Mouse (Mus musculus): ENCODE results near the gene Olfr106-ps. TPM values are rescaled to one million over a fixed set of nuclear protein-coding genes. Genes with fewer than 3 reads are reported as not detected.

Olfr106-ps gene
- polyA plus RNA-seq (2012; rRNA removed) = not detected in 2 replicates

DNA sequence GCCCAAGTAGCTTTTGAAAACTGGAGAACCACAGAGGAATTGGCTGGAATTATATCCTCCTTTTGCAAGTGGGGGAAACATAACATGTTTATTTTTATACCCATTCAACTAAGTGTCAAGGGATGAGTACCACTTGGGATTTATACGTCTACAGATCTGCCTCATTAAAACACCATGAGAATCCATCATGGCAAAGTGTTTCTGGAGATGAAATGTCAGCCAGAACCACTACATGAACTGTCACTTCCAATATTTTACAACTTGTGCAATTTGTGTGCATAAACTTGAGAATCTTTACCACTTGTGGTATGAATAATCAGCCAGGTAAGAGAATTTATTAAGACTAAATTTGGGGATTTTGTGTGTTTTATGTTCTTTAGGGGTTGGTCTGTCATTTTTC, at the start of gene Olfr106-ps:
Gene Olfr106-ps, plus strand, starts transcription at position 301 of the 400 bp plus-strand sequence.
- no peak for DNase-seq
- H3K4me3 ChIP-seq (replicated peaks; ENCODE audit: insufficient read depth, low read depth, low read length) = no peak within 1 kb of the TSS
- 71% methylated on average over 1 of the region's 1 CpGs for WGBS
- TF ChIP-seq CTCF (IDR thresholded peaks at IDR 0.05; ENCODE audit: borderline replicate concordance, insufficient read depth, low read depth, low read length) (no peak), POLR2A (IDR thresholded peaks at IDR 0.05; ENCODE audit: borderline replicate concordance, insufficient read depth, low read length) (no peak)
- no peaks in the 10 kb centered on the region for H3K27me3 ChIP-seq (ENCODE audit: control insufficient read depth, insufficient read depth, low read length)
- H3K4me1 ChIP-seq (ENCODE audit: control insufficient read depth, insufficient read depth, low read length) = no peaks in the 10 kb centered on the region
- no peak within 1 kb of the TSS for H3K27ac ChIP-seq (ENCODE audit: insufficient read depth, low read length)

DNA sequence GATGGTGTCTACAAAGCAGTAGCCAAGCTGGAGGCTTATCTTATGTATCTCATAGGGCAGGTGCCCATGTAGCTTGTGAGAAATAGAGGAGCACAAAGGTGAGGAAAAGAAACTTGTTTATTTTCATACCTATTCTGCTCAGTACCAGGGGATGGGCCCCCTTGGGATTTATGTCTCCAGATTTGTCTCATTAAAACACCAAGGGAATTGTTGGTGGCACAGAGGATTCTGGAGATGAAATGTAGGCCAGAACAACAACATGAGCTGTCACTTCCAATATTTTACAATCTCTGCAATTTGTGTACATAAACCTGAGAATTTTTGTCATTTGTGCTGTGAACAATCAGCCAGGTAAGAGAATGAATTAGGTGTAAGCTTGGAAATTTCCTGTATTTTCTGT, 30.9 kb upstream of the Olfr106-ps start, which contains the start of gene Olfr104-ps:
Gene Olfr104-ps, plus strand, starts transcription at position 301 of the 400 bp plus-strand sequence.
- no peaks in the 10 kb centered on the region for H3K27me3 ChIP-seq (ENCODE audit: control insufficient read depth, insufficient read depth, low read length)
- no peak for DNase-seq
- TF ChIP-seq POLR2A (IDR thresholded peaks at IDR 0.05; ENCODE audit: borderline replicate concordance, insufficient read depth, low read length) = no peak
- H3K27ac ChIP-seq (ENCODE audit: insufficient read depth, low read length) = no peak within 1 kb of the TSS
- no peaks in the 10 kb centered on the region for H3K4me1 ChIP-seq (ENCODE audit: control insufficient read depth, insufficient read depth, low read length)
- no peak within 1 kb of the TSS for H3K4me3 ChIP-seq (replicated peaks; ENCODE audit: insufficient read depth, low read depth, low read length)

DNA sequence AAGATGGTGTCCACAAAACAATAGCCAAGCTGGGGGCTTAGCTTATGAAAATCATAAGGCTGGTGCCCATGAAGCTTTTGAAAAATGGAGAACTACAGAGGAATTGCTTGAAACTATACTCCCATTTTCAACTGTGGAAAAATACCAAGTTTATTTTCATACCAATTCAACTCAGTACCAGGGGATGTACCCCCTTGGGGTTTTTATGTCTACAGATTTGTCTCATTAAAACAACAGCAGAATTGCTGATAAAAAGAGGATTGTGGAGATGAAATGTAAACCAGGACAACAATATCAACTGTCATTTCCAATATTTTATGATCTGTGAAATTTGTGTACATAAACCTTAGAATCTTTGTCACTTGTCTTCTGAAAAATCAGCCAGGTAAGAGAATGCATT, 11.5 kb upstream of the Olfr106-ps start, which contains the start of gene Olfr105-ps:
Gene Olfr105-ps, plus strand, starts transcription at position 301 of the 400 bp plus-strand sequence.
- H3K4me1 ChIP-seq (ENCODE audit: control insufficient read depth, insufficient read depth, low read length) = no peaks in the 10 kb centered on the region
- H3K27ac ChIP-seq (ENCODE audit: insufficient read depth, low read length) = no peak within 1 kb of the TSS
- no peak for DNase-seq
- no peaks in the 10 kb centered on the region for H3K27me3 ChIP-seq (ENCODE audit: control insufficient read depth, insufficient read depth, low read length)
- no peak for TF ChIP-seq POLR2A (IDR thresholded peaks at IDR 0.05; ENCODE audit: borderline replicate concordance, insufficient read depth, low read length)
- no peak for TF ChIP-seq CTCF (IDR thresholded peaks at IDR 0.05; ENCODE audit: borderline replicate concordance, insufficient read depth, low read depth, low read length)
- no peak within 1 kb of the TSS for H3K4me3 ChIP-seq (replicated peaks; ENCODE audit: insufficient read depth, low read depth, low read length)

DNA sequence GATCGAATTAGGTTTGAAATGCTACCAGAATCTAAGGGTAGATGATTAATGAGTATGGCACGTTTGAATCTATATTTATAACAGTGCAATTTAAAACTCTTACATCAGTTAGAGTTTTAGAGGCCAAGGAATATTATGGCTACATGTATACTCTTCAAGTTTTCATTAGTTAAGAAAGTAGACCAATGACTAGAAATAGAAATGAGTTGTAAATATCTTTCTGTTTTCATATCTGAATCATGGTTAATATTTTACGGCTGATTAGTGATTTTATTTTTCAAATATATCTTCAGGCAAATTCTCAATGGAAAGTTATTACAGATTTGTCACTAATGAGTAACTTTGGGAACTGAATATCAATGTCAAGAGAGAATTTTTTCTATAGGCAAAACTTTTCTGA, 8.7 kb downstream of the Olfr106-ps start, which contains the start of gene Olfr107:
Gene Olfr107, plus strand, starts transcription at position 301 of the 400 bp plus-strand sequence.
- DNase-seq = no peak
- no peak for TF ChIP-seq POLR2A (IDR thresholded peaks at IDR 0.05; ENCODE audit: borderline replicate concordance, insufficient read depth, low read length)
- no peak for TF ChIP-seq CTCF (IDR thresholded peaks at IDR 0.05; ENCODE audit: borderline replicate concordance, insufficient read depth, low read depth, low read length)
- Histone ChIP-seq H3K27me3 (ENCODE audit: control insufficient read depth, insufficient read depth, low read length) (no peaks in the 10 kb centered on the region), H3K4me1 (ENCODE audit: control insufficient read depth, insufficient read depth, low read length) (no peaks in the 10 kb centered on the region), H3K4me3 (replicated peaks; ENCODE audit: insufficient read depth, low read depth, low read length) (no peak within 1 kb of the TSS), H3K27ac (ENCODE audit: insufficient read depth, low read length) (no peak within 1 kb of the TSS)
- WGBS = 77% methylated on average over 3 of the region's 3 CpGs

DNA sequence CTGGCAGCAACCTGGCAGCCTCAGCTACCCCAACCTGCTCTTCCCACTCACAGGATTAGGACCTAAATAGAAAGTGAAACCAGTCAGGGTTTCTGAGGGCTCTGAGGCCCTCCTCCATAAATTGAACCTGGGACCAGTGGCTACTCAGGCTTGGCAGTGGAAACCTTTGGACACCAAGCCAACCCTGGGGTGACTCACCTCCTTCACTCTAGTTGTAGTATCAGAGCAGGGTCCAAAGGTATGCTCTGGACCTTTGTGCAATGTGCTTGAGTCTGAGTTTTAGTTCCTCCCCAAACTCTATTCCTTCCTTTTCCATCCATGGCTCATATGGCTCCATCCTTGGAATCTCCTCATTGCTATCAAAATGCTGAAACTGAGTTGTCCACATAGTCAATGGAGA, 23.2 kb downstream of the Olfr106-ps start:
- Histone ChIP-seq H3K4me3 (replicated peaks; ENCODE audit: insufficient read depth, low read depth, low read length) (no peak overlapping the region), H3K27me3 (ENCODE audit: control insufficient read depth, insufficient read depth, low read length) (no peaks in the 10 kb centered on the region), H3K27ac (ENCODE audit: insufficient read depth, low read length) (no peak overlapping the region), H3K4me1 (ENCODE audit: control insufficient read depth, insufficient read depth, low read length) (no peaks in the 10 kb centered on the region)
- DNase-seq = no peak
- no peak for TF ChIP-seq CTCF (IDR thresholded peaks at IDR 0.05; ENCODE audit: borderline replicate concordance, insufficient read depth, low read depth, low read length)
- no peak for TF ChIP-seq POLR2A (IDR thresholded peaks at IDR 0.05; ENCODE audit: borderline replicate concordance, insufficient read depth, low read length)

DNA sequence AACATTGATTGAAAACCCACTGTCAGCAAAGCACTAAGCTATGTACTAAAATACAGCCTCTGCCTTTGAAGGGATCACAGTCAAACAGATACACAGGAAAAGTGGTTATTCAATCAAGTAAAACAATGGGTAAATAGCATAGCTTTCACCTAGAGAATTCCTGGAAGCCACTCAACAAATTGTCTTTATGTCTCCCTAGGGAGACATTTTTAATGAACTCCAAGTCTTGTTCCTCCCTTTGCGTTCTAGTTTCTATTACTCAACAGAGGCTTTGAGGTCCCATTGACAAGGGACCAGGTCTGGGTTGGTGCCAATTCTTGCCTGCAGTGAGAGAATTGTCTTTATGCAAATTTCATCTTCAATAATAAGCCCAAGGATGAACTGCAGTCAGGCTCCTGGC, 55.0 kb downstream of the Olfr106-ps start, which contains the start of gene Olfr108:
Gene Olfr108, plus strand, starts transcription at position 301 of the 400 bp plus-strand sequence.
- H3K27ac ChIP-seq (ENCODE audit: insufficient read depth, low read length) = no peak within 1 kb of the TSS
- H3K4me1 ChIP-seq (ENCODE audit: control insufficient read depth, insufficient read depth, low read length) = no peaks in the 10 kb centered on the region
- no peak within 1 kb of the TSS for H3K4me3 ChIP-seq (replicated peaks; ENCODE audit: insufficient read depth, low read depth, low read length)
- WGBS = 17% methylated on average over 1 of the region's 1 CpGs
- no peaks in the 10 kb centered on the region for H3K27me3 ChIP-seq (ENCODE audit: control insufficient read depth, insufficient read depth, low read length)
- TF ChIP-seq POLR2A (IDR thresholded peaks at IDR 0.05; ENCODE audit: borderline replicate concordance, insufficient read depth, low read length) (no peak), CTCF (IDR thresholded peaks at IDR 0.05; ENCODE audit: borderline replicate concordance, insufficient read depth, low read depth, low read length) (no peak)
- DNase-seq = no peak

Other genes with a start within 250 kb of the Olfr106-ps start
- gene Olfr93, start 228.9 kb upstream of the Olfr106-ps start, polyA plus RNA-seq (2012; rRNA removed) = not detected in 2 replicates
- gene Ubd, start 196.5 kb upstream of the Olfr106-ps start, polyA plus RNA-seq (2012; rRNA removed) = not detected in 2 replicates
- gene Olfr94, start 189.4 kb upstream of the Olfr106-ps start, polyA plus RNA-seq (2012; rRNA removed) = not detected in 2 replicates
- 0.03 TPM in 1 of 2 replicates, not detected in the other for gene Olfr95, start 177.3 kb upstream of the Olfr106-ps start, polyA plus RNA-seq (2012; rRNA removed)
- gene Olfr96, start 170.2 kb upstream of the Olfr106-ps start, polyA plus RNA-seq (2012; rRNA removed) = not detected in 2 replicates
- not detected in 2 replicates for gene Olfr97, start 153.1 kb upstream of the Olfr106-ps start, polyA plus RNA-seq (2012; rRNA removed)
- not detected in 2 replicates for gene Olfr98, start 126.6 kb upstream of the Olfr106-ps start, polyA plus RNA-seq (2012; rRNA removed)
- 2.9 and 3.0 TPM in 2 replicates for gene H2-M3, start 120.2 kb upstream of the Olfr106-ps start, polyA plus RNA-seq (2012; rRNA removed)
- gene Olfr99, start 106.9 kb upstream of the Olfr106-ps start, polyA plus RNA-seq (2012; rRNA removed) = not detected in 2 replicates
- gene Olfr101, start 86.1 kb upstream of the Olfr106-ps start, polyA plus RNA-seq (2012; rRNA removed) = not detected in 2 replicates
- not detected in 2 replicates for gene Olfr102, start 73.3 kb upstream of the Olfr106-ps start, polyA plus RNA-seq (2012; rRNA removed)
- not detected in 2 replicates for gene Olfr103, start 50.7 kb upstream of the Olfr106-ps start, polyA plus RNA-seq (2012; rRNA removed)
- not detected in 2 replicates for gene Olfr104-ps, start 30.8 kb upstream of the Olfr106-ps start, polyA plus RNA-seq (2012; rRNA removed)
- gene Olfr105-ps, start 11.4 kb upstream of the Olfr106-ps start, polyA plus RNA-seq (2012; rRNA removed) = not detected in 2 replicates
- not detected in 2 replicates for gene Olfr107, start 8.8 kb downstream of the Olfr106-ps start, polyA plus RNA-seq (2012; rRNA removed)
- not detected in 2 replicates for gene Olfr108, start 55.1 kb downstream of the Olfr106-ps start, polyA plus RNA-seq (2012; rRNA removed)
- not detected in 2 replicates for gene Olfr109, start 68.5 kb downstream of the Olfr106-ps start, polyA plus RNA-seq (2012; rRNA removed)
- not detected in 2 replicates for gene H2-M2, start 93.2 kb downstream of the Olfr106-ps start, polyA plus RNA-seq (2012; rRNA removed)
- not detected in 2 replicates for gene Olfr110, start 102.1 kb downstream of the Olfr106-ps start, polyA plus RNA-seq (2012; rRNA removed)
- gene Olfr111, start 117.6 kb downstream of the Olfr106-ps start, polyA plus RNA-seq (2012; rRNA removed) = 0.10 TPM in 1 of 2 replicates, not detected in the other
- gene Olfr112, start 179.1 kb downstream of the Olfr106-ps start, polyA plus RNA-seq (2012; rRNA removed) = not detected in 2 replicates
- not detected in 2 replicates for gene Olfr113, start 187.3 kb downstream of the Olfr106-ps start, polyA plus RNA-seq (2012; rRNA removed)
- not detected in 2 replicates for gene Olfr114, start 202.3 kb downstream of the Olfr106-ps start, polyA plus RNA-seq (2012; rRNA removed)
- gene Olfr115, start 236.7 kb downstream of the Olfr106-ps start, polyA plus RNA-seq (2012; rRNA removed) = not detected in 2 replicates
- gene Olfr116, start 236.8 kb downstream of the Olfr106-ps start, polyA plus RNA-seq (2012; rRNA removed) = not detected in 2 replicates